Mouse (Mus musculus): Measurements from ENCODE around the gene Terb2.

DNA sequence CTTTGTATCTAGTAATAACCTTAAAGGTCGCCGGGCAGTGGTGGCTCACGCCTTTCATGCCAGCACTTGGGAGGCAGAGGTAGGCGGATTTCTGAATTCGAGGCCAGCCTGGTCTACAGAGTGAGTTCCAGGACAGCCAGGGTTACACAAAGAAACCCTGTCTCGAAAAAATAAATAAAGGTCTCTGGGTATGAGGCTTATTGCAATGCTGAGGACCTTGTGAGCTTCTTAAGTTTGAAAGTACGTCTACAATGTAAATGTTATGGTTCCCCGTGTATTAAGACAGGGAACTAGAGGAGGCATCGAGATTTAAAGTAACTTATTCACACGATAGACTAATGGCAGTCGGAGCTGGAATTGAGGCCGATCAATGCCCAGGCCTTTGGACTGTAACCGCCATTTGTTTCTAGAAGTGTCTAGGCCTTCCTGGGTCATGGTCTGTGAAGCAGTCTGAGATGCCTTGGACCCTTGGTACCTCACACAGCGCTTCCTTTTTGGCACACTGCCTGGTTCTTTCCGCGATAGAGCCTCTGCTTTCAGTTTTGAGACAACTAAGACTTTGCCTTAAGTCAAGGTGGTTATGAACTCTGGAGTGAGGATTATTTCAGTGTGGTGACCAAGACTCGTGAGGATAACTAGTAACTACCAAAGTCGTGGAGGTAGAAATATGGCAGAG is 37.7 kb upstream of the Terb2 start:
- TF ChIP-seq POLR2A (IDR thresholded peaks at IDR 0.05; ENCODE audit: insufficient read length, low read depth) (no peak), MAX (IDR thresholded peaks at IDR 0.05; ENCODE audit: low read depth) (no peak), USF1 (IDR thresholded peaks at IDR 0.05; ENCODE audit: low read depth) (no peak), SRF (IDR thresholded peaks at IDR 0.05; ENCODE audit: control insufficient read depth, insufficient read length, low read depth) (no peak), POLR2AphosphoS2 (IDR thresholded peaks at IDR 0.05; ENCODE audit: insufficient read length, low read depth) (no peak), TCF3 (IDR thresholded peaks at IDR 0.05; ENCODE audit: insufficient read length, low read depth) (no peak), TCF12 (IDR thresholded peaks at IDR 0.05; ENCODE audit: insufficient read depth, poor library complexity, severe bottlenecking) (no peak), MYOG (IDR thresholded peaks at IDR 0.05; ENCODE audit: control insufficient read depth in 1 of 3, insufficient read depth in 1 of 3, insufficient read length in 2 of 3, low read depth in 2 of 3) (no peak), MYOD1 (IDR thresholded peaks at IDR 0.05; ENCODE audit: control insufficient read depth in 1 of 3, insufficient read length in 2 of 3, low read depth in 2 of 3) (no peak), CEBPB (IDR thresholded peaks at IDR 0.05; ENCODE audit: insufficient read depth, poor library complexity, severe bottlenecking) (no peak), REST (IDR thresholded peaks at IDR 0.05; ENCODE audit: insufficient read depth, insufficient read length) (no peak)

All from myocyte (in vitro differentiated cells).